Mouse (Mus musculus): ENCODE measurements around the gene Pik3r1.

GRCm38 (mm10) chr13:101678984-101679383, 89.0 kb downstream of the Pik3r1 start:
- TF ChIP-seq CTCF (IDR thresholded peaks at IDR 0.05; ENCODE audit: low read depth): no peak
- TF ChIP-seq EP300 (IDR thresholded peaks at IDR 0.05; ENCODE audit: low read depth): no peak

All from heart, postnatal 0 days (tissue).